Mouse (Mus musculus): ENCODE measurements around the gene Vmn1r129. TPM values are rescaled to one million over a fixed set of nuclear protein-coding genes. Genes with fewer than 3 reads are reported as not detected.

The Vmn1r129 gene
- not detected for polyA plus RNA-seq (2015; fragmentation: Illumina TruSeq; extraction: RNeasy Lipid Tissue Mini Kit (QIAGEN cat#74804); ENCODE audit: insufficient read depth, low read depth, low replicate concordance)

GRCm38 (mm10) chr7:21361191-21361590 lies at the start of gene Vmn1r129:
TSS of gene Vmn1r129 (minus strand) at chr7:21361291.

GRCm38 (mm10) chr7:21349073-21349472 lies 12.0 kb downstream of the Vmn1r129 start, which contains the start of gene Vmn1r128:
TSS of gene Vmn1r128 (plus strand) at chr7:21349373.

GRCm38 (mm10) chr7:21319761-21320160 lies 41.3 kb downstream of the Vmn1r129 start, which contains the start of gene Vmn1r127:
TSS of gene Vmn1r127 (minus strand) at chr7:21319861.

Other genes starting within 250 kb of the Vmn1r129 start
- gene Vmn1r122, start 227.2 kb downstream of the Vmn1r129 start, polyA plus RNA-seq (2015; fragmentation: Illumina TruSeq; extraction: RNeasy Lipid Tissue Mini Kit (QIAGEN cat#74804); ENCODE audit: insufficient read depth, low read depth, low replicate concordance), result not detected
- not detected for gene Vmn1r123, start 199.1 kb downstream of the Vmn1r129 start, polyA plus RNA-seq (2015; fragmentation: Illumina TruSeq; extraction: RNeasy Lipid Tissue Mini Kit (QIAGEN cat#74804); ENCODE audit: insufficient read depth, low read depth, low replicate concordance)
- gene Gm5157, start 170.9 kb downstream of the Vmn1r129 start, polyA plus RNA-seq (2015; fragmentation: Illumina TruSeq; extraction: RNeasy Lipid Tissue Mini Kit (QIAGEN cat#74804); ENCODE audit: insufficient read depth, low read depth, low replicate concordance), result not detected
- gene Vmn1r124, start 100.7 kb downstream of the Vmn1r129 start, polyA plus RNA-seq (2015; fragmentation: Illumina TruSeq; extraction: RNeasy Lipid Tissue Mini Kit (QIAGEN cat#74804); ENCODE audit: insufficient read depth, low read depth, low replicate concordance), result not detected
- not detected for gene Vmn1r125, start 89.1 kb downstream of the Vmn1r129 start, polyA plus RNA-seq (2015; fragmentation: Illumina TruSeq; extraction: RNeasy Lipid Tissue Mini Kit (QIAGEN cat#74804); ENCODE audit: insufficient read depth, low read depth, low replicate concordance)
- gene Vmn1r126, start 59.8 kb downstream of the Vmn1r129 start, polyA plus RNA-seq (2015; fragmentation: Illumina TruSeq; extraction: RNeasy Lipid Tissue Mini Kit (QIAGEN cat#74804); ENCODE audit: insufficient read depth, low read depth, low replicate concordance), result not detected
- not detected for gene Vmn1r127, start 41.4 kb downstream of the Vmn1r129 start, polyA plus RNA-seq (2015; fragmentation: Illumina TruSeq; extraction: RNeasy Lipid Tissue Mini Kit (QIAGEN cat#74804); ENCODE audit: insufficient read depth, low read depth, low replicate concordance)
- not detected for gene Vmn1r128, start 11.9 kb downstream of the Vmn1r129 start, polyA plus RNA-seq (2015; fragmentation: Illumina TruSeq; extraction: RNeasy Lipid Tissue Mini Kit (QIAGEN cat#74804); ENCODE audit: insufficient read depth, low read depth, low replicate concordance)
- not detected for gene Gm6882, start 71.5 kb upstream of the Vmn1r129 start, polyA plus RNA-seq (2015; fragmentation: Illumina TruSeq; extraction: RNeasy Lipid Tissue Mini Kit (QIAGEN cat#74804); ENCODE audit: insufficient read depth, low read depth, low replicate concordance)
- gene Vmn1r130, start 150.5 kb upstream of the Vmn1r129 start, polyA plus RNA-seq (2015; fragmentation: Illumina TruSeq; extraction: RNeasy Lipid Tissue Mini Kit (QIAGEN cat#74804); ENCODE audit: insufficient read depth, low read depth, low replicate concordance), result not detected
- gene Vmn1r131, start 184.8 kb upstream of the Vmn1r129 start, polyA plus RNA-seq (2015; fragmentation: Illumina TruSeq; extraction: RNeasy Lipid Tissue Mini Kit (QIAGEN cat#74804); ENCODE audit: insufficient read depth, low read depth, low replicate concordance), result not detected

Data from pancreas, adult 10 weeks (tissue).